Mouse (Mus musculus): Measurements from ENCODE around the gene Hmgb1. TPM values are rescaled to one million over a fixed set of nuclear protein-coding genes. Genes with fewer than 3 reads are reported as not detected.

Hmgb1 gene
- polyA plus RNA-seq, 1 experiment, result 186 TPM

- no peak for DNase-seq
- peak overlapping the region; percentile 85 for H3K4me3 ChIP-seq (replicated peaks; ENCODE audit: insufficient read depth, low read depth, low read length)
- peak overlapping the region; percentile 89; the same call in 1 of the 2 replicates for H3K27ac ChIP-seq (ENCODE audit: insufficient read depth, low read length)
- H3K27me3 ChIP-seq (ENCODE audit: control insufficient read depth, insufficient read depth, low read length), result no peaks in the 10 kb centered on the region
- TF ChIP-seq POLR2A (IDR thresholded peaks at IDR 0.05; ENCODE audit: borderline replicate concordance, insufficient read depth, low read length) (no peak), CTCF (IDR thresholded peaks at IDR 0.05; ENCODE audit: borderline replicate concordance, insufficient read depth, low read depth, low read length) (no peak)
- H3K4me1 ChIP-seq (ENCODE audit: control insufficient read depth, insufficient read depth, low read length), result no peaks in the 10 kb centered on the region
- 17% methylated on average over 10 of the region's 10 CpGs for WGBS
These were observed 133.6 kb downstream of the Hmgb1 start for GRCm38 (mm10) chr5:149050588-149051160.

DNA sequence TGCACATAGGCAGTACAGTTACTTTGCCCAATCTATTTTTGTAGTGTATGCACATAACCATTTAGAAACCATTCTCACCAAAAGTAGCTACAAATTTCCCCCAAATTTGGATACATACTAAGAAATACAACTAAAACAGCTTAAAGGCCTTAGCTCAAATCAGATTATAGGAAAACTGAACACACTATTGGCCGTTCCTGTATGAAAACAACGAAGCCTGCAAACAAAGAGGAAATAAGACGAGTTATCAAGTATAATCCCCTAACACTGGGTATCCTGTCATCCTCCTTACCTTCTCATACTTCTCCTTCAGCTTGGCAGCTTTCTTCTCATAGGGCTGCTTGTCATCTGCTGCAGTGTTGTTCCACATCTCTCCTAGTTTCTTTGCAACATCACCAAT is 134.9 kb downstream of the Hmgb1 start:
- WGBS, result 56% methylated on average over 3 of the region's 3 CpGs
- Histone ChIP-seq H3K4me1 (ENCODE audit: control insufficient read depth, insufficient read depth, low read length) (no peaks in the 10 kb centered on the region), H3K27me3 (ENCODE audit: control insufficient read depth, insufficient read depth, low read length) (no peaks in the 10 kb centered on the region), H3K27ac (ENCODE audit: insufficient read depth, low read length) (no peak overlapping the region), H3K4me3 (replicated peaks; ENCODE audit: insufficient read depth, low read depth, low read length) (no peak overlapping the region)
- no peak for DNase-seq
- no peak for TF ChIP-seq CTCF (IDR thresholded peaks at IDR 0.05; ENCODE audit: borderline replicate concordance, insufficient read depth, low read depth, low read length)
- TF ChIP-seq POLR2A (IDR thresholded peaks at IDR 0.05; ENCODE audit: borderline replicate concordance, insufficient read depth, low read length), result no peak

- Histone ChIP-seq H3K4me1 (ENCODE audit: control insufficient read depth, insufficient read depth, low read length) (no peaks in the 10 kb centered on the region), H3K27ac (ENCODE audit: insufficient read depth, low read length) (no peak overlapping the region), H3K27me3 (ENCODE audit: control insufficient read depth, insufficient read depth, low read length) (no peaks in the 10 kb centered on the region), H3K4me3 (replicated peaks; ENCODE audit: insufficient read depth, low read depth, low read length) (no peak overlapping the region)
- DNase-seq, result peak in 1 of 2 experiments; percentile 24
- 85% methylated on average over 1 of the region's 1 CpGs for WGBS
- TF ChIP-seq CTCF (IDR thresholded peaks at IDR 0.05; ENCODE audit: borderline replicate concordance, insufficient read depth, low read depth, low read length) (peak; percentile 27; the same call in 1 of the 2 replicates), POLR2A (IDR thresholded peaks at IDR 0.05; ENCODE audit: borderline replicate concordance, insufficient read depth, low read length) (no peak)
These were observed 135.3 kb downstream of the Hmgb1 start for GRCm38 (mm10) chr5:149048961-149049360.

DNA sequence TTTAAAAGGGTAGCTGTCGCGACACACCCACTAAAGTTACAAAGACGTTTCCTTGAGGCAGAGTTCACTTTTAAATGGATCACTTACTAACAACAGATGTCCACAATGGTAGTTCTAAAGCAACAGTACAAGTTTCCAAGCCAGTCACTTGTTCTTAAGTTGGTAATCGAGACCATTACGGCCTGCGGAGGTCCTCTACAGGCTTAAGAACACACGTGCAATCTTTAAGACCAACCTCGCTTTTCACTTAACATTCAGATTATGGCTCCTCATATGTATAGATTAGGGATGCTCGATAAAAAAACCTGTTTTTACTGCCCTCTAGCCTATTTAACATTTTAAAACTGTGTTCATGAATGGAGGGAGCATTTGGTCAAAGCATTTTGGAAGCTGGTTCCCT is 137.6 kb downstream of the Hmgb1 start:
- TF ChIP-seq POLR2A (IDR thresholded peaks at IDR 0.05; ENCODE audit: borderline replicate concordance, insufficient read depth, low read length) (no peak), CTCF (IDR thresholded peaks at IDR 0.05; ENCODE audit: borderline replicate concordance, insufficient read depth, low read depth, low read length) (no peak)
- Histone ChIP-seq H3K4me1 (ENCODE audit: control insufficient read depth, insufficient read depth, low read length) (peaks cover 4% of the 10 kb centered on the region; the same call in 1 of the 2 replicates), H3K27ac (ENCODE audit: insufficient read depth, low read length) (no peak overlapping the region), H3K4me3 (replicated peaks; ENCODE audit: insufficient read depth, low read depth, low read length) (no peak overlapping the region), H3K27me3 (ENCODE audit: control insufficient read depth, insufficient read depth, low read length) (no peaks in the 10 kb centered on the region)
- DNase-seq, result no peak
- WGBS, result 84% methylated on average over 9 of the region's 9 CpGs

GRCm38 (mm10) chr5:149045470-149046085 is 138.7 kb downstream of the Hmgb1 start:
- H3K4me1 ChIP-seq (ENCODE audit: control insufficient read depth, insufficient read depth, low read length), result peaks cover 4% of the 10 kb centered on the region; the same call in 1 of the 2 replicates
- no peaks in the 10 kb centered on the region for H3K27me3 ChIP-seq (ENCODE audit: control insufficient read depth, insufficient read depth, low read length)
- whole genome bisulfite sequencing, result 44% methylated on average over 9 of the region's 9 CpGs
- H3K4me3 ChIP-seq (replicated peaks; ENCODE audit: insufficient read depth, low read depth, low read length), result no peak overlapping the region
- no peak overlapping the region for H3K27ac ChIP-seq (ENCODE audit: insufficient read depth, low read length)
- TF ChIP-seq CTCF (IDR thresholded peaks at IDR 0.05; ENCODE audit: borderline replicate concordance, insufficient read depth, low read depth, low read length) (no peak), POLR2A (IDR thresholded peaks at IDR 0.05; ENCODE audit: borderline replicate concordance, insufficient read depth, low read length) (no peak)
- no peak for DNase-seq

DNA sequence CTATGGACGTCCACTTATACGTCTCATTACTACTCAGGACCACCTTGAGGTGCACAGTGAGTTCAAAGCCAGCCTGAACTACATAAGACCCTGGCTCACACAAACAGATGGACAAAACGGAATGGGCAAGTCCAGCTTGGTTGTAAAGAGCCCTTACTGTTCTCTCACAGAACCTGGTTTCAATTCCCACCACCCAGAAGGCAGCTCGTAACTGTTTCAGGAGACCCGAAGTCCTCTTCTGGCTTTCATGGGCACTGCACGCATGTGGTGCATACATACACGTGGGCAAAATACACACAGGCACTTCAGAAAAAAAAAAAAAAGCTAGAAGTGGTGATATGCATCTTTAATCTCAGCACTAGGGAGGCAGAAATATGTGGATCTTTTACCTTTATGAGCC is 139.2 kb downstream of the Hmgb1 start:
- H3K27me3 ChIP-seq (ENCODE audit: control insufficient read depth, insufficient read depth, low read length), result no peaks in the 10 kb centered on the region
- TF ChIP-seq CTCF (IDR thresholded peaks at IDR 0.05; ENCODE audit: borderline replicate concordance, insufficient read depth, low read depth, low read length) (no peak), POLR2A (IDR thresholded peaks at IDR 0.05; ENCODE audit: borderline replicate concordance, insufficient read depth, low read length) (no peak)
- 87% methylated on average over 7 of the region's 7 CpGs for WGBS
- no peak overlapping the region for H3K4me3 ChIP-seq (replicated peaks; ENCODE audit: insufficient read depth, low read depth, low read length)
- H3K4me1 ChIP-seq (ENCODE audit: control insufficient read depth, insufficient read depth, low read length), result peaks cover 4% of the 10 kb centered on the region; the same call in 1 of the 2 replicates
- no peak overlapping the region for H3K27ac ChIP-seq (ENCODE audit: insufficient read depth, low read length)
- no peak for DNase-seq

DNA sequence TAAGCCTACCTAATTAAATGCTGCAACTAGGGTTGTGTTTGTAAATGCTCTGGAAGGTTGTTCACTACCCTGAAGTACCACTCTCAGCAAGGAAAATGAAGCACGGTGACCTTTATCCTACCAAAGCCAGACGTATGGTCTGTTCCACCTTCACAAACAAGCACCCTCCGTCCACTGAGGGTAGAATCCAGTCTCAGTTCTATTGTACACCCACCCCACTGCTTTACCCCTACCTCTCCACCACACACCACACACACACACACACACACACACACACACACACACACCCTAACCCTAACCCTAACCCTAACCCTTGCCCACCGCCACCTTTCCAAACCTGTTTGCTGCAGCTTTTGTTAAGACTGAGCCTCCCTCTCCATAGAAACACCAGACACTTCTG is 140.2 kb downstream of the Hmgb1 start:
- Histone ChIP-seq H3K4me3 (replicated peaks; ENCODE audit: insufficient read depth, low read depth, low read length) (no peak overlapping the region), H3K27ac (ENCODE audit: insufficient read depth, low read length) (no peak overlapping the region), H3K27me3 (ENCODE audit: control insufficient read depth, insufficient read depth, low read length) (no peaks in the 10 kb centered on the region), H3K4me1 (ENCODE audit: control insufficient read depth, insufficient read depth, low read length) (peaks cover 4% of the 10 kb centered on the region; the same call in 1 of the 2 replicates)
- no peak for DNase-seq
- TF ChIP-seq POLR2A (IDR thresholded peaks at IDR 0.05; ENCODE audit: borderline replicate concordance, insufficient read depth, low read length) (no peak), CTCF (IDR thresholded peaks at IDR 0.05; ENCODE audit: borderline replicate concordance, insufficient read depth, low read depth, low read length) (no peak)
- 94% methylated on average over 4 of the region's 4 CpGs for WGBS

GRCm38 (mm10) chr5:149043240-149043639 is 141.0 kb downstream of the Hmgb1 start:
- peaks cover 4% of the 10 kb centered on the region; the same call in 1 of the 2 replicates for H3K4me1 ChIP-seq (ENCODE audit: control insufficient read depth, insufficient read depth, low read length)
- TF ChIP-seq POLR2A (IDR thresholded peaks at IDR 0.05; ENCODE audit: borderline replicate concordance, insufficient read depth, low read length) (no peak), CTCF (IDR thresholded peaks at IDR 0.05; ENCODE audit: borderline replicate concordance, insufficient read depth, low read depth, low read length) (no peak)
- no peak overlapping the region for H3K4me3 ChIP-seq (replicated peaks; ENCODE audit: insufficient read depth, low read depth, low read length)
- peak; percentile 36 to 62 for DNase-seq
- H3K27me3 ChIP-seq (ENCODE audit: control insufficient read depth, insufficient read depth, low read length), result no peaks in the 10 kb centered on the region
- no peak overlapping the region for H3K27ac ChIP-seq (ENCODE audit: insufficient read depth, low read length)
- 31% methylated on average over 6 of the region's 6 CpGs for WGBS
